Mouse (Mus musculus): Measurements from ENCODE around the gene Gstp1.
A peak's percentile ranks its signal among the peaks of the same experiment; 100 is the strongest.
"Not testable (repeated sequence)": the region's sequence is repeated elsewhere in the genome, so short reads cannot be mapped to it uniquely, and the experiment has no call there.

- TF ChIP-seq CTCF (IDR thresholded peaks at IDR 0.05; ENCODE audit: low read depth, low read length) = 0 out of 2 replicates have a peak, but pooled peaks have one; percentile 15
- not testable (repeated sequence) for TF ChIP-seq POLR2A (IDR thresholded peaks at IDR 0.05; ENCODE audit: extremely low read depth, insufficient read depth, low read length)
Measured at GRCm38 (mm10) chr19:4049069-4049468, 11.3 kb upstream of the Gstp1 start.

Data from liver, adult 2 months (tissue).